Mouse (Mus musculus) embryonic fibroblast, embryonic 13.5 days (primary cell): Measurements from ENCODE around the gene Cacnb3.

Source experiments
- CTCF ChIP-seq: IDR thresholded peaks from 2 replicates; pipeline ENCODE4 v1.5.1; 2011; ENCODE audit warnings: mild to moderate bottlenecking, control low read depth, low read length, moderate library complexity, borderline replicate concordance; ENCODE audit not compliant: insufficient read depth
- POLR2A ChIP-seq: IDR thresholded peaks from 2 replicates; pipeline ENCODE4 v1.6.1; 2011; ENCODE audit warnings: low read depth, mild to moderate bottlenecking, control low read depth, low read length, moderate library complexity

GRCm38 (mm10) chr15:98606051-98606536, 24.5 kb upstream of the Cacnb3 start:
- TF ChIP-seq CTCF (no peak), POLR2A (no peak)
